Mouse (Mus musculus) neutrophil, adult 5-6 weeks (primary cell): ENCODE measurements around the gene Gm10439. TPM values are rescaled to one million over a fixed set of nuclear protein-coding genes. Genes with fewer than 3 reads are reported as not detected.
"Not testable (repeated sequence)": the region's sequence is repeated elsewhere in the genome, so short reads cannot be mapped to it uniquely, and the experiment has no call there.

Experiments used
- ATAC-seq: fragments of 151-379, 151-347 bp; 2 replicates; pipeline ENCODE4 v1.8.0; 2017; ENCODE audit warnings: mild to moderate bottlenecking, moderate TSS enrichment; ENCODE audit not compliant: insufficient number of reproducible peaks, poor library complexity, low FRiP score, severe bottlenecking; ENCODE audit errors: extremely low read depth
- total RNA-seq: library from RNA; stranded (forward); fragments of 200-1000 nt; gene quantifications from 2 replicates; pipeline ENCODE4 v1.2.3, GENCODE M21; 2017

The Gm10439 gene
- total RNA-seq, result not detected in 2 replicates

- ATAC-seq, result not testable (repeated sequence)
These were observed at the start of gene Gm10439 for GRCm38 (mm10) chrX:149594270-149594669. Gm10439 (plus strand) TSS chrX:149594570.

Other genes with a start within 250 kb of the Gm10439 start
- gene Gm15085, start 147.0 kb upstream of the Gm10439 start, total RNA-seq, result not detected in 2 replicates
- gene Gm15097, start 189.9 kb downstream of the Gm10439 start, total RNA-seq, result not detected in 2 replicates